Mouse (Mus musculus) v-Abl transformed pro-B cells (cell line): Measurements from ENCODE around the gene Nap1l1.
"Not testable (repeated sequence)": the region's sequence is repeated elsewhere in the genome, so short reads cannot be mapped to it uniquely, and the experiment has no call there.

Experiments used
- in situ Hi-C, 2 experiments: fragments of 400-800 bp; cut with MboI; formaldehyde crosslinking; loops; one replicate each; pipeline ENCODE4 v1.15.1; 2025; ENCODE audit not compliant: unreplicated experiment in 2 of 2

The Nap1l1 gene

GRCm38 (mm10) chr10:111472686-111473510, at the start of gene Nap1l1:
Gene Nap1l1 (plus strand): TSS chr10:111473223.
- in situ Hi-C loops, result loop anchor here in 1 of 2 experiments (10.0 kb wide), 1 partner anchor 368 kb away; no protein-coding TSS in a partner anchor

DNA sequence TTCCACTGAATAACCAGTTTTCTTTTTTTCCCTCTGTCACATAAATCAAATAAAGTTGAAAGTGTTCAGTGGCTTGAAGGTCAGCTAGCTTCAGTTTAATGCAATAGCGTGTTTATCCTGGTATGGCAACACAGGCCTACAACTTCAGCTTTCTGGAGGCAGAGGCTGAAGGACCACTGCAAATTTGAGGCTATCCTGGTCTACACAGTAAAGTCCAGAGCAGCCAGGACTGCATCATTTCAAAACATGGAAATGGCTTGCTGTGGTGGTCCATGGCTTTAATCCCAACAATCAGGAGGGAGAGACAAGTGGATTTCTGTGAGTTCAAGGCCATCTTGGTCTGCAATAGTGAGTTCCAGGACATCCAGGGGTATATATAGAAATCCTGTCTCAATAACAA, 46.5 kb upstream of the Nap1l1 start:
- in situ Hi-C loops, result no loop called here

GRCm38 (mm10) chr10:111433502-111433901, 39.5 kb upstream of the Nap1l1 start:
- in situ Hi-C loops, result no loop called here

DNA sequence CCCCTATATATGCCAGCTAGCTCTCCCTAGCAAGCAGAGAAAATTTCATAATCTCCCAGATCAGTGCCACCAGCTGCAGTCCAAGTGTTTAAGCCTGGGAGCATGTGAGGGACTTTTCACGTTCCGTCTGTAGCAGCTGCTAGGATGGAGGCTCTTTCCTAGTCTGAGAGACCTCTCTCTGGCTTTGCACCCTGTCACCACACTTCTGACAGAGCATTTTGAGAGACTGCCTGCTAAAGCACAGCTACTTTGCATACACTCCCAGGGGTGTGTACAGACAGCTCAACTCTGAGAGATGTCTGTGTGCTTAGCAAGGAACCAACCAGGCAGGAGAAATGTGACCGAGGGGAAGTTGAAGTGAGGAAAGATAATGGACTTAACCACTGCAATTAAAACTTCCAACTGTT, 32.0 kb upstream of the Nap1l1 start:
- in situ Hi-C loops, result no loop called here

DNA sequence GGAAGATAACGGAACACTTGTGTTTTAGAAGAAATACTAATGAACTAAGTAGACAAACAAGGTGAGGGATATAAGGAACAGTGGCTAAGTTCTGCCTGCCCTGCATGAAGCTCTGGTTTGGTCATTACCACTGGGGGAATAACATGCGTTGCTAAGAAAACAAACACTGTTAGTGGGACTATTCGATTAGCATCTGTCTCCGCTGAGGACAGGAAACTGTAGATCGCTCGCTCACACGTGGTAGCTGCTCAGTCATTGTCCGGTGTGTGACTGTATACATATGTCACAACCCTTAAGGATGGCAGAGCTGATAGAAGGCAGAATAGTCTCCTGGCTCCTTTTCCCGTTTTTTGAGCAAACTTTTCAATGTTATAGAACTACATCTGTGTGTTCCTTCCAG, 28.8 kb upstream of the Nap1l1 start:
- in situ Hi-C loops, result no loop called here

- in situ Hi-C loops, result no loop called here
These were observed 26.9 kb upstream of the Nap1l1 start for GRCm38 (mm10) chr10:111445939-111446671.

DNA sequence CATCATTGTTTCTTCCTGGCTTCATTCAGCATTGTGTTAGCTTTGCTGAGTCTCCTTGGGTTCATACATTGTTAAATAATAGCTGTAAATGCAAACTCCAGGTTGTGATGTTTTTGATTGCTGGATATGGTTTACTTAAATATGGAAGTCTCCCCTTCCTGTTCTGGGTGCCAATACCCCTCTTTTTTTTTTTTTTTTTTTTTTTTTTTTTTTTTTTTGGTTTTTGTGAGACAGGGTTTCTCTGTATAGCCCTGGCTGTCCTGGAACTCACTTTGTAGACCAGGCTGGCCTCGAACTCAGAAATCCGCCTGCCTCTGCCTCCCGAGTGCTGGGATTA, 26.4 kb upstream of the Nap1l1 start:
- in situ Hi-C loops, result not testable (repeated sequence)

DNA sequence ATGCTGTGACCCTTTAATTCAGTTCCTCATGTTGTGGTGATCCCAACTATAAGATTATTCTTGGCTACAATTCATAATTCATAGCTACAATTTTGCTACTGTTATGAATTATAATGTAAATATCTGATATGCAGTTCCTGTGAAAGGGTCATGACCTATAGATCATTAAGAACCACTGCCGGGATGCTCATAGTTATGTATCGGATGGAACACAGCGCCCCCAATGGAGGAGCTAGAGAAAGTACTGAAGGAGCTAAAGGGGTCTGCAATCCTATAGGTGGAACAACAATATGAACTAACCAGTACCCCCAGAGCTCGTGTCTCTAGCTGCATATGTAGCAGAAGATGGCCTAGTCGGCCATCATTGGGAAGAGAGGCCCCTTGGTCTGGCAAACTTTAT, 23.4 kb upstream of the Nap1l1 start:
- in situ Hi-C loops, result loop anchor here in 1 of 2 experiments (10.0 kb wide), 1 partner anchor 125 kb away; no protein-coding TSS in a partner anchor

GRCm38 (mm10) chr10:111451683-111452322, 21.2 kb upstream of the Nap1l1 start:
- in situ Hi-C loops, result loop anchor here in 1 of 2 experiments (10.0 kb wide), 1 partner anchor 127 kb away; no protein-coding TSS in a partner anchor

- in situ Hi-C loops, result loop anchor here in 1 of 2 experiments (10.0 kb wide), 1 partner anchor 128 kb away; no protein-coding TSS in a partner anchor
These were observed 20.6 kb upstream of the Nap1l1 start for GRCm38 (mm10) chr10:111452426-111452825.

GRCm38 (mm10) chr10:111454698-111455308, 18.2 kb upstream of the Nap1l1 start:
- in situ Hi-C loops, result loop anchor here in 1 of 2 experiments (10.0 kb wide), 1 partner anchor 130 kb away; no protein-coding TSS in a partner anchor

GRCm38 (mm10) chr10:111458088-111458487, 14.9 kb upstream of the Nap1l1 start:
- in situ Hi-C loops, result loop anchor here in 1 of 2 experiments (10.0 kb wide), 1 partner anchor 133 kb away; no protein-coding TSS in a partner anchor

GRCm38 (mm10) chr10:111459040-111459439, 14.0 kb upstream of the Nap1l1 start:
- in situ Hi-C loops, result loop anchor here in 1 of 2 experiments (10.0 kb wide), 1 partner anchor 134 kb away; no protein-coding TSS in a partner anchor

DNA sequence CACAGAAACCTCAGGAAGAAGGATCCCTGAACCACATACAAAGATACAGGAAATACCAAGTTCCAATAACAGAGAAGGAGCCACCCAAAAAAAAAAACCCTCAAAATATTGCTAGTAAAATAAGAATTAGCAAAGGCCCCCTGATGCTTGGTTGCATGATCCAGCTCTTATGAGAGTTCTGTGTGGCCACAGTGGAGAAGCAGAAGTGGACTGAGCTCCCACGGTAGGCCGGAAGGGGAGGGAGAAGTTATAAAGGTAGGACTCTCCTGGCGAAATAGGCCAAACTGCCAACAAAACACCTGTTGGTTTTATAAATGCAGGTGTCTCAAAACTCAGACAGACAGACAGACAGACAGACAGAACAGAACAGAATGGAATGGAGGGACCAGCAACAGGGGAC, 13.1 kb upstream of the Nap1l1 start:
- in situ Hi-C loops, result loop anchor here in 1 of 2 experiments (10.0 kb wide), 1 partner anchor 135 kb away; no protein-coding TSS in a partner anchor

DNA sequence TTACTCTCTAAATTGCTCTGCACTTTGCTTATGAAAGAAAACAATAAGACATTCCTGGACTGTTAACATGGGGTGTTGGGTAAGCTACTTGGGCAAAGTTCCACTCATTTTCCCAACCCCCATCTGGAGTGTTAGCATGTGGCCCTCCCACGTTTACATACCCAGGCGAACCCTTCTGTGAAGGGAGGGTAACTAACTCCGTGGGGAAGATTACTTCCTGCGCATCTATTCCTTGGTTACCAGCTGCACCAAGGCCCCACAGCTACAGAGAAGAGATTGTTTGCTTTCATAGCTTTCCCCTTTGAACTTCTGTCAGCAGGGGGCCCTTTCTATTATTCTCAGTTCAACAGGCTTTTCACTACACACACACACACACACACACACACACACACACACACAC, 12.6 kb upstream of the Nap1l1 start:
- in situ Hi-C loops, result no loop called here

- in situ Hi-C loops, result no loop called here
These were observed 8.2 kb upstream of the Nap1l1 start for GRCm38 (mm10) chr10:111464833-111465232.

DNA sequence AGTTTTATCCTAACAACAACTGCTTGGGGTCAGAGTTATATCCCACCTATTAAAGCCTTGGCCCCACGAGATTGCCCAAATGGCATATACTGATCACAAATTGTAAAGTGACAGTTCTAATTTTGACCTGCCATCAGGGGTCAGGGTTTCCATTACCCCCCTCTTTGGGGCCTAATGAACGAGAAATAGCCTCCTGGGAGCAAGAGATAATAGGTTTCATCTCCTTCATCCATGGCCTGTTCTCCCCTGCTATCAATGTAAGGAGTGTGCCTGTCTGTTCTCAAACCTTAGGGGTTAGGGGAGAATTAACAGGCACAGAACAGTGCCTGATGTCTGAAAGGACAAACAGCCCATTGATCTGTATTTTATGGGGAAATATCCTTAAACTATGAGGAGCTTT, 7.6 kb upstream of the Nap1l1 start:
- in situ Hi-C loops, result no loop called here

GRCm38 (mm10) chr10:111471166-111471565, 1.9 kb upstream of the Nap1l1 start:
- in situ Hi-C loops, result loop anchor here in 1 of 2 experiments (10.0 kb wide), 1 partner anchor 366 kb away; no protein-coding TSS in a partner anchor

DNA sequence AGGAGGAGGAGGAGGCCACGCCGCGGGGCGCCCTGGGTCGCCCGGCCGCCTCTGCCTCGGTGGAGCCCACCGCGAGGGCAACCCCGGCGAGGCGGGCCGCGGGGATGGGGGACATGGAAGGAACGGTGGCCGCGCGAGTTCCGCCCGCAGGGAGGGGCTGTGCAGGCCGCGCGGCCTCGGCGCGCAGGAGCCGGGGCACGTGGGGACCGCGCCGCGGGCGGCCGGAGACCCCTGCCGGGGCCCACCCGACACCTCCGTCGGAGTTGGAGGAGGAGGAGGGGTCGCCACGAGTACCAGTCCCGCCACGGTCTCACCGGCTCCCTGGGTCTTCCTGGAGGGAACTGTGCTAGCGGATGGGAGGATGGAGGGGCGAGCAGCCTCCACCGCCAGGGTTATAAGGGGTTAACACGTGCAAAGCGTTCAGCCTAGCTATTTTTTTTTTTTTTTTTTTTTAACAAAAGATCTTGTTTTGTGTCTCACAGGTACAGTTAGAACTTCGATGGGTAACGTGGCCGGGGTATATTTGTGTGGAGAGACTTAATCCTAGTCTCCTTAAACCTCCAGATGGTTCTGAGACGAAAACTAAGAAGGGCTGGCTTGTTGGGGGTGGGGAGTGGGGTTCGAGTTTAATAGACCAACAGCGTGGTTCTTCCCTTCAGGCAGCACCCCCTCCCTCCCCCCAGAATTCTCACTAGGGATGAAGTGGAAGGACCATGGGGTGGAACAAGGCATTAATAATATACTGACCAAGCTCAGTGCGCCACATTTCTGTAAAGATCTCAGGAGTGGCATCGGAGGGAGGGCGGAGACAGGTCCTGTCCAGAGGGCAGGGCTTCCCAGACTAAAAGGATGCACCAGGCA, 718 bp downstream of the Nap1l1 start:
- in situ Hi-C loops, result loop anchor here in 1 of 2 experiments (10.0 kb wide), 1 partner anchor 369 kb away; no protein-coding TSS in a partner anchor
